Mouse (Mus musculus): ENCODE results near the gene Olfr487.
"Not testable (repeated sequence)": the region's sequence is repeated elsewhere in the genome, so short reads cannot be mapped to it uniquely, and the experiment has no call there.

Gene Olfr487

DNA sequence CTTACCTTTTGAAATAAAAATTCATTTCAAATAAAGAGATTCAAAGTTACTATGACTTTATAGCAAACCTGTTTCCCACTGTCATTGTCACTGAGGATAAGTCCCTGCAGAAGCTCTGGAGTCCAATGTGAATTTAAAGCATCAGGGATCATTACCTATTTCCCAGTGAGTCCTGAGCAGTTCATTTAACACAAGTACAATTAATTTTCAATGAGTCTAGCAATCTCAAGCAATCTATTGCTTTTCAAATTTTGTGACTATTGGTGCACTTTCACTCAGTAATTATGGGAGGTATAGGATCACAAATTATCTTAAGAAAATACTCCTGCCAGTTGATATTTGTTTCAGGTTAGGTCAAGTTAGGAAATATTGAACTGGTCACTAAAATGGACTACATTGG lies at the start of gene Olfr487:
Gene Olfr487, minus strand, starts transcription at position 101 of the 400 bp plus-strand sequence.
- not testable (repeated sequence) for DNase-seq (ENCODE audit: low read depth, low spot score)

DNA sequence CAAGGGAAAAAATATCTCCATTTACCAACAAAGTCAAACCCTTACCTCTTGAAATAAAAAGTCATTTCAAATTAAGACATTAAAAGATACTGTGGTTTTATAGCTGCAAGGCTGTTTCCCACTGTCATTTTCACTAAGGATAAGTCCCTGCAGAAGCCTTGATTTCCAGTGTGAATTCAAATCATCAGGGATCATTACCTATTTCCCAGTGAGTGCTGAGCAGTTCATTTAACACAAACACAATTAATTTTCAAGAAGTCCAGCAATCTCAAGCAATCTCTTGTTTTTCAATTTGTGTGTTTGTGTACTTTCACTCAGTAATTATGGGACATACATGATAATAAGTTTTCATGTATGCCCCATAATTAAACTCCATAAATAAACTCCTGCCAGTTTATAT lies 43.8 kb upstream of the Olfr487 start, which contains the start of gene Olfr488:
Gene Olfr488, minus strand, starts transcription at position 101 of the 400 bp plus-strand sequence.
- DNase-seq (ENCODE audit: low read depth, low spot score), result no peak

DNA sequence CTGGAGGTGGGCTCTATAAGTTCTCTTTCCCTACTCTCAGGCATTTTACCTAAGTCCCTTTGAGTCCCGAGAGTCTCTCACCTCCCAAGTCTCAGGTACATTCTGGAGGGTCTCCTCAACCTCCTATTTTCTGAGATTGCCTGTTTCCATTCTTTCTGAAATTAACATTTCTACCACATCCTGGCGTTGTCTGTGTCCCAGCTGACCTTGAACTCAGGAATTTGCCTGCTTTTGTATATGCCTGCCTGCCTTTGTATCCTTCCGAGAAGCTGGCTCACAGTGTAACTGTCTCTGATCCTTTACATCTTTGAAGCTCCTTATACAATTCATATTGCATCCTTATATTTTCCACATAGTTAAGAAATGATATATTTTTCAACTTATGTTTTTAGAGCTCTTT lies 19.1 kb upstream of the Olfr487 start:
- no peak for DNase-seq (ENCODE audit: low read depth, low spot score)

DNA sequence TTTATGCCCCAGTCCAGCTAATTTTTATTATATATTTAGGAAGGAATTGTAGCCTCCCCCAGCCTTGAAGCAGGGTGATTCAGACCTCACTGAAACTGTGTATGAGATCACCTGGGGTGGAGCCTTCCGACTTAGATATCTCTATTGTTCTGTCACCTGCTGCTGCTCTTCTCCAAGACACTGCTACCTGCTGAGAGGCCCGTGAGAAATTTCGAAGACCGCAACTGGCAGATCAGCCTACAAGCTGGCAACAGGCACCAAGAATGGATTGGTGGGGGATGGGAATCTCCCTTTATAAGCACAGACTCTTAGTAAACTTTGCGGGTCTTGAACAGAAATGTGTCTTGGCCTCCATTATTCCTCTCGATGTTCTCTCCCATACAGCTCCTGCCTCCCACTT lies 17.5 kb downstream of the Olfr487 start:
- no peak for DNase-seq (ENCODE audit: low read depth, low spot score)

DNA sequence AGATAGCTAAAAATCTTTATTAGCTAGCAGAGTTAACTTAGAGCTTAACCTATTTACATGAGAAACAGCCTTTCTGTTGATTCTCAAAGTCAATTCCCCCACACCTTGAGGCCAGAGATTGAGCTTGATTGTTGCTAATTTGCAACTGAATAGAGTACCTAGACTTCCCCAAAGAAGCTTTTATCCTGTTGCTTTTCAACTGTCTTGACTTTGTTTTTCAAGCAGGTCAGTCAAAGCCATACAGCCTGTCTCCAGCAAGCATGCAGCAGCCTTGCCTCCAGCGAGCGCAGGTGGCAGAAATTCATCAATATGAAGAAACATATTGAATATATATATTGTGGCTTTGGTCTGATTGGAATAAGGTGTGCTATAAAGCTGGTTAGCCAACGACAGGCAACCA lies 18.1 kb downstream of the Olfr487 start:
- DNase-seq (ENCODE audit: low read depth, low spot score), result not testable (repeated sequence)

DNA sequence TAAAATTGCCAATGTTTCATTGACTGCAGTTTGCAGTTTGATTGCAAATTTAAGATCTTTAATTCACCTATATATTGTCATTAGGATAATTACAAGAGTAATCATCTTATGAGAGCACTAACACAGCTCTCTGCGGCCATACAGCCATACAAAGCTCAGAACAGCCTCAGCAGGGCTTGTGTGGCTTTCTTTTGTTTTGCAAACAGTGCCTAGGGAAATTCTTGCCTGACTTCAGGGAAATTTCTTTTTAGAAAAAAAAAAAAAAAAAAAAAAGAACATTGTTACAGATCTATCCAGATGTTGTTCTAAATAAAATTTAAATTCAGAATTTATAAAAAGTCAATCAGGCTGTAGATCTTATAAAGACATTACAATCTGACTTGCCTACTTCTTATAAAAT lies 21.7 kb downstream of the Olfr487 start:
- DNase-seq (ENCODE audit: low read depth, low spot score), result not testable (repeated sequence)

DNA sequence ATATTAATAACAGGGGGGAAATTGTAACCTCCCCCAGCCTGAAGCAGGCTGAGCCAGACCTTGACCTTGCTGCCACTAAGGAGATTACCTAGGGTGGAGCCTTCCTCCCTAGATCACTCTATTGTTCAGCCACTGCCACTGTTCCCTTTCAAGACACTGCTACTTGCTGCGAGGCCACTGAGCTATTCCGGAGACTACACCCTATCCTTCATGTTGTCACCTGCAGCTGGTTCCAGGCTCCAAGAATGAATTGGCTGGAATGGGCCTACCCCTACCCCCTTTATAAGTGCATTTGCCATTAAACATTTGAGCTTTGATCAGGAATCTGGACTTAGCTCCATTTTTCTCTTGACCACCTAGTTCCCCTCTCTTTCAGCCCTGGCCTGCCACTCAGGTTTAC lies 23.2 kb downstream of the Olfr487 start:
- DNase-seq (ENCODE audit: low read depth, low spot score), result not testable (repeated sequence)

DNA sequence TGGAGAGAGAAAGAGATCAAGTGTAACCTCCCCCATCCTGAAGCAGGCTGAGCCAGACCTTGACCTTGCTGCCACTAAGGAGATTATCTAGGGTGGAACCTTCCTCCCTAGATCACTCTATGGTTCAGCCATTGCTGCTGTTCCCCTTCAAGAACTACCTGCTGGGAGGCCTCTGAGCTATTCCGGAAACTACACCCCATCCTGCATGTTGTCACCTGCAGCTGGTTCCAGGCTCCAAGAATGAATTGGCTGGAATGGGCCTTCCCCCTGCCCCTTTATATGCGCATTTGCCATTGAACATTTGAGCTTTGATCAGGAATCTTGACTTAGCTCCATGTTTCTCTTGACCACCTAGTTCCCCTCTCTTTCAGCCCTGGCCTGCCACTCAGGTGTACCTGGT lies 29.2 kb downstream of the Olfr487 start:
- not testable (repeated sequence) for DNase-seq (ENCODE audit: low read depth, low spot score)

DNA sequence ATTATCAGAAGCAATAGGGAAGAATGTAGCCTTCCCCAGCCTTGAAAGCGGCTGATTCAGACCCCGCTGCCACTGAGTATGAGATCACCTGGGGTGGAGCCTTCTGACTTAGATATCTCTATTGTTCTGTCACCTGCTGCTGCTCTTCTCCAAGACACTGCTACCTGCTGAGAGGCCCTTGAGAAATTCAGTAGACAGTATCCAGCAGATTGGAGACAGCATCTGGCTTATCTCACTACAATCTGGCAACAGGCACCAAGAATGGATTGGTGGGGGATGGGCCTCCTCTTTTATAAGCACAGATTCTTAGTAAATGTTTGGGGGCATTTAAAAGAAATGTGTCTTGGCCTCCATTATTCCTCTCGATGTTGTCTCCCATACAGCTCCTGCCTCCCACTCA lies 30.0 kb downstream of the Olfr487 start:
- DNase-seq (ENCODE audit: low read depth, low spot score), result not testable (repeated sequence)

DNA sequence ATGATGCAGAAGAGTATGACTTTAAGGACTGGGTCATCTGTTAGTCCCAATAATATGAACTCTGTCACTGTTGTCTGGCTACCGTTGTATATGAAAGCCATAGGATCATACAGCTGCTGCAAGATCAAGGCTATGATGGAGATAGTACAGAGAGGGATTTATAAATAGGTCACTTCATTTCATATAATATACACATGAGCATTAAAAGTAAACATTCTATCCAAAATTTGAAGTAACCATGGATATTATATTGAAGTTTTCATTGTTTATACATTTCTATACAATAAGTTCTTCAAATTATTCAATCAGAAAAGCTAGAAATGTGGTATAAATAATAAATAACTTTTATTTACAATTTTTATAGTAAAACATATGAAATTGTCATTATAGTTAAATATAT lies 41.8 kb downstream of the Olfr487 start, which contains the start of gene Olfr486:
Gene Olfr486, minus strand, starts transcription at position 101 of the 400 bp plus-strand sequence.
- DNase-seq (ENCODE audit: low read depth, low spot score), result not testable (repeated sequence)

DNA sequence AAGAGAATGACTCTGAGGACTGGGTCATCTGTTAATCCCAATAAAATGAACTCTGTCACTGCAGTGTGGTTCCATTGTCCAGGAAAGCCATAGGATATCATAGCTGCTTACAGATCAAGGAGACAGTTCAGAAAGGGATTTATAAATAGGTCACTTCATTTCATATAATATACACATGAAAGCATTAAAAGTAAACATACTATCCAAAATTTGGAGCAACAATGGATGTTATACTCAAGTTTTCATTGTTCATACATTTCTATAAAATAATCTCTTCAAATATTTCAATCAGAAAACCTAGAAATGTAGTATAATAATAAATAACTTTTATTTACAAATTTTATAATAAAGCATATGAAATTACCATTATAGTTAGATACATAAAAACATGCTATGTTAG lies 54.7 kb downstream of the Olfr487 start, which contains the start of gene Olfr485:
Gene Olfr485, minus strand, starts transcription at position 101 of the 400 bp plus-strand sequence.
- no peak for DNase-seq (ENCODE audit: low read depth, low spot score)
